Mouse (Mus musculus): ENCODE results near the gene Rnasel. TPM values are rescaled to one million over a fixed set of nuclear protein-coding genes. Genes with fewer than 3 reads are reported as not detected.

Gene Rnasel
- polyA plus RNA-seq, 1 experiment: 2.2 TPM

DNA sequence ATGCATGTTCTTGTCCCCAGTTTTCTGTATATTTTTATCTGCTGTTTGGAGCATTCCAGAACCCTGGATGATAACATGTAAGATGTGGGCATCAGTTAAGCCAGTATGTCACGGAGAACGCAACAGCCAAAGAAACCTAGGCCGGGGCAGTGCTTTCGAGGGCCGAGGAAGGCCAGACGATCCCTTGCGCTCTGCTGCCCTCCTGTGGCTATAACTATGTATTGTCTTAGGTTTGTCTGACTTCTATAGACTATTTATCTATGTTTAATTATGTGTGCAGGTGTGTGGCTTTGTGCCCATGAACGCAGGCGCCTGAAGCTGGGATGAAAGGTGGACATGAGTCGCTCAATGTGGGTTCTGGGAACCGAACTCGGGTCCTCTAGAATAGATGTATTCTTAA is 2.5 kb upstream of the Rnasel start:
- no peak for TF ChIP-seq GATA1 (IDR thresholded peaks at IDR 0.05; ENCODE audit: low read length)

GRCm38 (mm10) chr1:153747861-153748530 is 1.2 kb upstream of the Rnasel start:
- TF ChIP-seq GATA1 (IDR thresholded peaks at IDR 0.05; ENCODE audit: low read length): no peak

DNA sequence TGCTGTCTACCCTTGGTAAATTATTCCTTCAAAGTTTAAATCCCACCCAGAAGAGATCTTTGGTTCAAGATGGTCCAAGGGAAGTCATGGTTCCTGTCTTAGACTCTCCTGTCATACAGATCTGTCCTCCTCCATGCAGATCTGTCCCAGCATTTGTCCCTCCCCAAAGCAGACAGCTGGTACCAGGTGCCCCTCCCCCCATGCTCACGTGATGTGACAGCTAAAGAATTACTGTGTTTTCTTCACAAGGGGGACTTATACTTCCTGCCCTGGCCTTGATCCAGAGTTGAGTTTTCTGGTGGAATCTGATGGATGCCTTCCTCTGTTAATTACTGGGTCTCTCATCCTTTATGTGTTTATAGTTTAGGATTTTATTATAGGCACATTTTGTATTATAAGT is 677 bp upstream of the Rnasel start:
- no peak for TF ChIP-seq GATA1 (IDR thresholded peaks at IDR 0.05; ENCODE audit: low read length)

DNA sequence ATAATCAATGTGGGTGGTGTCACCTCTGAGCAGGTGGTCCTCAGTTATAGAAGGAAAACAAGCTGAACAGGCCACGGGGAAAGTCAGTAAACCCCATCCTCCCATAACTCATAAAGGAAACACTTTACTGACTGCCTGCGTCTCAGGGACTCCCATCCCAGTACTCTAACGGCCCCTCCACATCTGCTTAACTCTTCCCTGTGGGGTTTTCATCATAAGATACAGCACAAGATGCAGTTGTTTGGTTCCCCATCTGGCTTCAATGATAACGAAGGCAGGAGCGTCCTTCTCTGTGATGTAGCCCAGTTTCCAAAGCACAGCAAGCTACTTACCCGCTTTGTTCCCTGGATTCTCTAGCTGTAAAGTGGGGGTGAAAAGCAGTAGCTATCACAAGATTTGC is 828 bp downstream of the Rnasel start:
- TF ChIP-seq GATA1 (IDR thresholded peaks at IDR 0.05; ENCODE audit: low read length): peak; percentile 43

DNA sequence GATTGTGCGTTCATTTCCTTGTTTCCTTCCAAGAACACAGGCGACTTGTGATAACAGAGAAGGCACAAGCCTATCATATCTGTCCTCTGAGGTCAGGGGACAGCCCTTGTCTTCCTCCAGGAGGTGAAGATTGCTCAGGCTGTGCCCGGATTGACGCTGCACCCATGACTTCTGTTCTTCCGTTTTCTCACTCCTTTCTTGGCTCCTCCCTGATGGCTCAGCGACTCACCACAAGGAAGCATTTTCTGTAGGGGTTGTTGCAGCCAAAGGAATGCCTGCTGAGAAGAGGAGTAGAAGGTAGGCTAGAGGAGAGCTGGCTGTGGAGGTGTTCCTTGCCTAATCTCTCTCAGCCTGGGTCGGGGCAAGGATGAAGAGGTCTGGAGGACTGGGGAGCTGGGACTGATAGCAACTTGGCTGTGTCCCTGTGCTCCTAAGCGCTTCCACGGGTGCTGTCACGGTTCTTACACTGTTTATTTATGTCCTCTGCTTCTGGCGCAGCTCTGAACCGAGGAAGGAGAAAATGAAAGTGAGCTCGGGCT is 2.6 kb downstream of the Rnasel start:
- TF ChIP-seq GATA1 (IDR thresholded peaks at IDR 0.05; ENCODE audit: low read length): peak; percentile 67

DNA sequence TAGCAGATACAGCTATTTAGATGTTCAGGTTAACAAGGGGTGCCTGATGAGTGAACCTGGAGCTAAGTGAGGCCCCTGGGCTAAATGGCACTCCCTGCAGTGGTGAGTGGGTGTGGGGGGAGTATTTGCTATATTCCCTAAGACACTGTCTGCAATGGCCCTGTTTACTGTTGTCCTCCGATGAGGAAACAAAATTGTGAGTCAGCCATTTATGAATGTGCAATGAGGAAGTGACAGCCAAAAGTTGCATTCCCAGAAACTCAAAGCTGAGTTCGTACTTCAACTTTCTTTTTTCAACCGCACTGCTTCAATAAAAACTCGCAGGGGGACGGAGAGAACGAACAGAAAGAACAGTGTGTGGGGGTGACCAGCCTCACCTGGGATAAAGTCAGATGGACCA is 3.3 kb downstream of the Rnasel start:
- no peak for TF ChIP-seq GATA1 (IDR thresholded peaks at IDR 0.05; ENCODE audit: low read length)

DNA sequence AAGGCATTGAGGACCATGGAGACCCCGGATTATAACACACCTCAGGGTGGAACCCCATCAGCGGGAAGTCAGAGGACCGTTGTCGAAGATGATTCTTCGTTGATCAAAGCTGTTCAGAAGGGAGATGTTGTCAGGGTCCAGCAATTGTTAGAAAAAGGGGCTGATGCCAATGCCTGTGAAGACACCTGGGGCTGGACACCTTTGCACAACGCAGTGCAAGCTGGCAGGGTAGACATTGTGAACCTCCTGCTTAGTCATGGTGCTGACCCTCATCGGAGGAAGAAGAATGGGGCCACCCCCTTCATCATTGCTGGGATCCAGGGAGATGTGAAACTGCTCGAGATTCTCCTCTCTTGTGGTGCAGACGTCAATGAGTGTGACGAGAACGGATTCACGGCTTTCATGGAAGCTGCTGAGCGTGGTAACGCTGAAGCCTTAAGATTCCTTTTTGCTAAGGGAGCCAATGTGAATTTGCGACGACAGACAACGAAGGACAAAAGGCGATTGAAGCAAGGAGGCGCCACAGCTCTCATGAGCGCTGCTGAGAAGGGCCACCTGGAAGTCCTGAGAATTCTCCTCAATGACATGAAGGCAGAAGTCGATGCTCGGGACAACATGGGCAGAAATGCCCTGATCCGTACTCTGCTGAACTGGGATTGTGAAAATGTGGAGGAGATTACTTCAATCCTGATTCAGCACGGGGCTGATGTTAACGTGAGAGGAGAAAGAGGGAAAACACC is 4.7 kb downstream of the Rnasel start:
- no peak for TF ChIP-seq GATA1 (IDR thresholded peaks at IDR 0.05; ENCODE audit: low read length)

GRCm38 (mm10) chr1:153764136-153764535 is 14.9 kb downstream of the Rnasel start:
- TF ChIP-seq GATA1 (IDR thresholded peaks at IDR 0.05; ENCODE audit: low read length): no peak

- no peak for TF ChIP-seq GATA1 (IDR thresholded peaks at IDR 0.05; ENCODE audit: low read length)
Observed at GRCm38 (mm10) chr1:153766298-153766697, 17.1 kb downstream of the Rnasel start.

GRCm38 (mm10) chr1:153767281-153767680 is 18.1 kb downstream of the Rnasel start:
- no peak for TF ChIP-seq GATA1 (IDR thresholded peaks at IDR 0.05; ENCODE audit: low read length)

DNA sequence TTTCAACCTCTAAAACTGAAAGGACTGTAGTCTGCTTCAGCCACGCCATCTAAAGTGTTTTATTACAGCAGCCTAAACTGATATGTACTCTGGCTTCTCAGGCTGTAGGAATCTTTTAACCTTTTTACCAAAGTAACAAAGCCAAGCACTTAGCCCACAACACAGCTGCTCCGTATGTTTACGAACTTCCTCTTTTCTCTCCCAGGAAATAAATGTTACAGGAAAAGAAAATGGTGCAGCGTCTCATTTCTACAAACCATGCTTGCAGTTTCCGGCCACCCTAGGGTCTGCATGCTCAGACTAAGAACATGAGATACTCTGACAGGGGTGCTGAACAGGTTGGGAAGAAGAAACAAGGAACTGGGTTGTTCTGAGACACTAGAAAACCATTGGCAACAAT is 19.2 kb downstream of the Rnasel start:
- no peak for TF ChIP-seq GATA1 (IDR thresholded peaks at IDR 0.05; ENCODE audit: low read length)

GRCm38 (mm10) chr1:153769998-153770775 is 21.0 kb downstream of the Rnasel start:
- TF ChIP-seq GATA1 (IDR thresholded peaks at IDR 0.05; ENCODE audit: low read length): no peak

GRCm38 (mm10) chr1:153770776-153771167 is 21.5 kb downstream of the Rnasel start:
- TF ChIP-seq GATA1 (IDR thresholded peaks at IDR 0.05; ENCODE audit: low read length): no peak

DNA sequence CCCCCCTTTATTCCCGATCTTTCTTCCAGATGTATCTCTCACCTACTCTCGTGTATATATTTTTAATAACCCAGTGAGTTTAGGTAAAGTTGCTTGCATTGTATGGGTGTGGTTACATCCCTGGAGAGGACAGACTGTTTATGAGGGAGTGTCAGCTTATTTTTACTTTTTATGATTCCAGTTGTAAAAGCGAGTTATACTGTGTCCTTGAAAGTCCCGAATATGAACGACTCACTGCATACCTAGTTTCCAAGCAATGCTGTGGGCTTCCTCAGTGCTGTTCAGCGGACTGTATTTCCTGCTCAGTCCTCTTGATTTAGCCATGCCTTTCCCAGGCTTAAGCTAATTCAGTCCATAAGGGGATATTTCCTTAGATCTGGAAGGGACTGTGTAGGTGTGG is 25.9 kb downstream of the Rnasel start:
- no peak for TF ChIP-seq GATA1 (IDR thresholded peaks at IDR 0.05; ENCODE audit: low read length)

DNA sequence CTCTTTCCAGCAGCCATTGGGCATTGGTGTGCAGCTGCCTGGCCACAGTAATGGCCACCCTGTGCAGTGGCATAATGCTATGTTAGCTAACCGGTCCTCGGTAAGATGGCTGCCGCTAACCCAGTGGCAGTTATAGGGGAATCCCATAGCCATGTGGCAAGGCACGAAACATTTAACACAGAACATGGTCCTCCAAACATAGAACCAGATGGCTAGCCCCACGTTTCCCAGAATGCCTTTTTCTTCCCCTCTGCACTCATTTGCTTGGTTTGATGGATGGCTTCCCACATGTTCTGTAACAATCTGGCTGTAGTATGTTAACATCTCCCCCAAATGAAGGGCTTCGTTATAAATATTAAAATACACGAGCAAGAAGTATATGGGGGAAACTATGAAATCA is 27.0 kb downstream of the Rnasel start:
- TF ChIP-seq GATA1 (IDR thresholded peaks at IDR 0.05; ENCODE audit: low read length): no peak

DNA sequence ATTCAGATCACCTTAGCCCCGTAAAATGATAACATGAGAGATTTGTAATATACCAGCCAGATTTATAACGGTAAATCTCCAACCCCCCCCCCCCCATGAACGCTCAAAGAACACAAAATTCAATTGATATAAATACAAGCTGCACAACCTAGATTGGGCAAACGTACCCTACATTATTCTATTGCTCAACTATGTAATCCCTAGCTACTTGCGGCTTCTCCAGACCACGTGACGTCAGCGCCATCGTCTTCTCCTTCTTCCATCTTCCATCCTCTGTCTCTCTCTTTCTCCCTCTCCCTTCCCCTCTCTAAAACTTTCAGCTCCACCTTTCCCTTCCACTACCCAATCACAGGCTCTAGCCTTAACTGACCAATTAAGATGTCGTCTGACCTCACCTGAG is 29.0 kb downstream of the Rnasel start:
- TF ChIP-seq GATA1 (IDR thresholded peaks at IDR 0.05; ENCODE audit: low read length): no peak
